Mouse (Mus musculus): ENCODE data around the gene Rsg1. TPM values are rescaled to one million over a fixed set of nuclear protein-coding genes. Genes with fewer than 3 reads are reported as not detected.

Rsg1 gene
- polyA plus RNA-seq, 1 experiment from 2014 or later, result 2.0 TPM

- no peak for ATAC-seq (ENCODE audit: insufficient number of reproducible peaks, low FRiP score)
These were observed 54.1 kb downstream of the Rsg1 start for GRCm38 (mm10) chr4:141267837-141268236.

GRCm38 (mm10) chr4:141268350-141268749, 54.6 kb downstream of the Rsg1 start:
- peaks cover 9% of the 10 kb centered on the region; the same call in 1 of the 2 replicates for H3K4me1 ChIP-seq (replicated peaks)
- H3K9me3 ChIP-seq (replicated peaks), result no peaks in the 10 kb centered on the region
- WGBS, result 72% methylated on average over 4 of the region's 4 CpGs
- no peak for ATAC-seq (ENCODE audit: insufficient number of reproducible peaks, low FRiP score)
- no peak overlapping the region for H3K4me3 ChIP-seq
- H3K9ac ChIP-seq, result no peak overlapping the region
- H3K36me3 ChIP-seq, result no peaks in the 10 kb centered on the region
- H3K27ac ChIP-seq (ENCODE audit: poor library complexity, severe bottlenecking), result no peak overlapping the region
- H3K4me2 ChIP-seq, result no peak overlapping the region
- H3K27me3 ChIP-seq (replicated peaks), result no peaks in the 10 kb centered on the region

More at GRCm38 (mm10) chr4:141267837-141268236, 54.1 kb downstream of the Rsg1 start:
- 34% methylated on average over 9 of the region's 9 CpGs for WGBS
- no peak overlapping the region for H3K27ac ChIP-seq (ENCODE audit: poor library complexity, severe bottlenecking)
- no peak overlapping the region for H3K4me3 ChIP-seq
- H3K27me3 ChIP-seq (replicated peaks), result no peaks in the 10 kb centered on the region
- H3K4me1 ChIP-seq (replicated peaks), result peaks cover 6% of the 10 kb centered on the region; the same call in 1 of the 2 replicates
- H3K4me2 ChIP-seq, result no peak overlapping the region
- no peaks in the 10 kb centered on the region for H3K36me3 ChIP-seq
- H3K9ac ChIP-seq, result no peak overlapping the region
- H3K9me3 ChIP-seq (replicated peaks), result no peaks in the 10 kb centered on the region

DNA sequence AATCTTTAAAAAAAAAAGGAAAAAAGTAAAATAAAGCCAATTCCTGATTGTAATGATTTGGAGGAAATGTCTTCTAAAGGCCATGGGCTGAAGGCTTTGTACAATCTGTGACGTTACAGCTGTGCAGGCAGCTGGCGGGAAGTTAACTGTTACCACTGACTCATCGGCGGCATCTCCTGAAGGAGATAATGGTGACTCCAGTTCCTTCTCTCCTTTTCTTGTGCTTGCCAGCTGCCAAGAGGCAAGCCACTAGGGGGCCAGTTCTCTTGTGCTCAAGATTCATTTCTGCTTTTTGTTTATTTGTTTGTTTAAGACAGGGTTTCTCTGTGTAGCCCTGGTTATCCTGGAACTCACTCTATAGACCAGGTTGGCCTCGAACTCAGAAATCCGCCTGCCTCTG, 55.3 kb downstream of the Rsg1 start:
- Histone ChIP-seq H3K4me3 (no peak overlapping the region), H3K4me1 (replicated peaks) (peaks cover 9% of the 10 kb centered on the region; the same call in 1 of the 2 replicates), H3K27me3 (replicated peaks) (no peaks in the 10 kb centered on the region), H3K36me3 (no peaks in the 10 kb centered on the region), H3K27ac (ENCODE audit: poor library complexity, severe bottlenecking) (no peak overlapping the region), H3K9me3 (replicated peaks) (no peaks in the 10 kb centered on the region), H3K4me2 (no peak overlapping the region), H3K9ac (no peak overlapping the region)
- no peak for ATAC-seq (ENCODE audit: insufficient number of reproducible peaks, low FRiP score)
- 52% methylated on average over 6 of the region's 6 CpGs for WGBS

GRCm38 (mm10) chr4:141270201-141270940, 56.6 kb downstream of the Rsg1 start:
- Histone ChIP-seq H3K27ac (ENCODE audit: poor library complexity, severe bottlenecking) (no peak overlapping the region), H3K36me3 (no peaks in the 10 kb centered on the region), H3K9ac (no peak overlapping the region), H3K4me2 (no peak overlapping the region), H3K4me1 (replicated peaks) (peaks cover 21% of the 10 kb centered on the region), H3K27me3 (replicated peaks) (no peaks in the 10 kb centered on the region), H3K9me3 (replicated peaks) (no peaks in the 10 kb centered on the region), H3K4me3 (no peak overlapping the region)
- 63% methylated on average over 15 of the region's 15 CpGs for WGBS
- ATAC-seq (ENCODE audit: insufficient number of reproducible peaks, low FRiP score), result no peak

- H3K27me3 ChIP-seq (replicated peaks), result no peaks in the 10 kb centered on the region
- H3K4me3 ChIP-seq, result no peak overlapping the region
- H3K4me1 ChIP-seq (replicated peaks), result peaks cover 21% of the 10 kb centered on the region
- no peak for ATAC-seq (ENCODE audit: insufficient number of reproducible peaks, low FRiP score)
- H3K9me3 ChIP-seq (replicated peaks), result no peaks in the 10 kb centered on the region
- WGBS, result 75% methylated on average over 7 of the region's 7 CpGs
- no peak overlapping the region for H3K27ac ChIP-seq (ENCODE audit: poor library complexity, severe bottlenecking)
- no peak overlapping the region for H3K9ac ChIP-seq
- H3K4me2 ChIP-seq, result no peak overlapping the region
- no peaks in the 10 kb centered on the region for H3K36me3 ChIP-seq
These were observed 57.5 kb downstream of the Rsg1 start for GRCm38 (mm10) chr4:141271228-141271627.

DNA sequence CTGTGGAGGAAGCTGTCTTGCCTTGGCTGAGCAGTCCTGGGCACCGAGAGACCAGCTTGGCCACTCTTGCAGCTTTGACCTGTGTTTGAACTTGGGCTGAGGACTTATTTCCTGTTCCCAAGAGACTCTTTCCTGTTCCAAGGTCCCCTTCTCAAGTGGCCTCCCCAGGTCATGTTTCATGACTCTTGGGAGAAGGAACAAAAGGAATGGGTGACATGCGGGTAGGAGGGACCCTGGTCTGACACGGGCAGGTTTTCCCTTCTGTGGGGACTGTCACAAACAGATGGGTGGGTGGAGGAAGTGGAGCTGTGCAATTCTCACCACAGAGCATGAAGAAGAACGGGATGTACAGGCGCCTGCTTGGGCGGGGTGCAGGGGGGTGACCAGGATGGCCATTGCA, 58.0 kb downstream of the Rsg1 start:
- Histone ChIP-seq H3K4me1 (replicated peaks) (peaks cover 21% of the 10 kb centered on the region), H3K4me2 (no peak overlapping the region), H3K9ac (no peak overlapping the region), H3K27ac (ENCODE audit: poor library complexity, severe bottlenecking) (no peak overlapping the region), H3K4me3 (no peak overlapping the region), H3K9me3 (replicated peaks) (no peaks in the 10 kb centered on the region), H3K27me3 (replicated peaks) (no peaks in the 10 kb centered on the region), H3K36me3 (no peaks in the 10 kb centered on the region)
- WGBS, result 72% methylated on average over 6 of the region's 6 CpGs
- no peak for ATAC-seq (ENCODE audit: insufficient number of reproducible peaks, low FRiP score)

- peaks cover 27% of the 10 kb centered on the region for H3K4me1 ChIP-seq (replicated peaks)
- no peaks in the 10 kb centered on the region for H3K9me3 ChIP-seq (replicated peaks)
- WGBS, result 12% methylated on average over 14 of the region's 14 CpGs
- no peak overlapping the region for H3K27ac ChIP-seq (ENCODE audit: poor library complexity, severe bottlenecking)
- peak overlapping the region; percentile 23; the same call in 1 of the 2 replicates for H3K9ac ChIP-seq
- H3K4me3 ChIP-seq, result peak overlapping the region; percentile 4; the same call in 1 of the 2 replicates
- no peaks in the 10 kb centered on the region for H3K36me3 ChIP-seq
- H3K27me3 ChIP-seq (replicated peaks), result no peaks in the 10 kb centered on the region
- ATAC-seq (ENCODE audit: insufficient number of reproducible peaks, low FRiP score), result no peak
- peak overlapping the region; percentile 54 for H3K4me2 ChIP-seq
These were observed 59.1 kb downstream of the Rsg1 start for GRCm38 (mm10) chr4:141272878-141273277.

DNA sequence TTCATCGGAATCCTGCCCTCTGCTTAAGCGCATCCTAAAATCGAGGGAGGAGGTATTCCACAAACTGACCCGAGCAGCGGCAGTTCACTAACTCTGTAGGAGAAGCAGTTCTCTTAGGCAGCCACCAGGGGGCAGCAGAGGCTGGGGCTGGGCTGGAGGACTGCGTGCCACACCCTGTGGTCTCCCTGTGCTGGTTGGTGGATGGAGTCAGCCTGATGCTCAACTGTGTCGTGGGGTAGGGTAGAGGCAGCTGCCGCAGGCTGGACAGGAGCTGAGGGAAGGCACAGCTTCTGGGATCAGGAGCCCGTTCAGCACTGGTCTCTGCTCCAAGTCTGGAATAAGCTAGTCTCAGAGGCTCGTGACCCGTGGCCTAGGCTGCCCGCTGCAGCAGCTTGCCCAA, 59.5 kb downstream of the Rsg1 start:
- H3K9ac ChIP-seq, result peak overlapping the region; percentile 23; the same call in 1 of the 2 replicates

GRCm38 (mm10) chr4:141274485-141275341, 61.0 kb downstream of the Rsg1 start:
- Histone ChIP-seq H3K9me3 (replicated peaks) (no peaks in the 10 kb centered on the region), H3K36me3 (no peaks in the 10 kb centered on the region), H3K4me2 (peak overlapping the region; percentile 57), H3K27ac (ENCODE audit: poor library complexity, severe bottlenecking) (no peak overlapping the region), H3K4me3 (peak overlapping the region; percentile 19; the same call in 1 of the 2 replicates), H3K27me3 (replicated peaks) (no peaks in the 10 kb centered on the region), H3K4me1 (replicated peaks) (peaks cover 43% of the 10 kb centered on the region), H3K9ac (peak overlapping the region; percentile 63)
- 26% methylated on average over 23 of the region's 23 CpGs for WGBS
- ATAC-seq (ENCODE audit: insufficient number of reproducible peaks, low FRiP score), result no peak

More for the DNA sequence above, 59.5 kb downstream of the Rsg1 start:
- H3K9me3 ChIP-seq (replicated peaks), result no peaks in the 10 kb centered on the region
- H3K4me2 ChIP-seq, result peak overlapping the region; percentile 54
- H3K36me3 ChIP-seq, result no peaks in the 10 kb centered on the region
- peak overlapping the region; percentile 4; the same call in 1 of the 2 replicates for H3K4me3 ChIP-seq
- H3K27me3 ChIP-seq (replicated peaks), result no peaks in the 10 kb centered on the region
- peaks cover 31% of the 10 kb centered on the region for H3K4me1 ChIP-seq (replicated peaks)
- no peak overlapping the region for H3K27ac ChIP-seq (ENCODE audit: poor library complexity, severe bottlenecking)
- WGBS, result 19% methylated on average over 12 of the region's 12 CpGs
- peak; percentile 56; the same call in 1 of the 2 replicates for ATAC-seq (ENCODE audit: insufficient number of reproducible peaks, low FRiP score)

All from heart, embryonic 12.5 days (tissue).